Mouse (Mus musculus): ENCODE measurements around the gene Tspan32.

Tspan32 gene

DNA sequence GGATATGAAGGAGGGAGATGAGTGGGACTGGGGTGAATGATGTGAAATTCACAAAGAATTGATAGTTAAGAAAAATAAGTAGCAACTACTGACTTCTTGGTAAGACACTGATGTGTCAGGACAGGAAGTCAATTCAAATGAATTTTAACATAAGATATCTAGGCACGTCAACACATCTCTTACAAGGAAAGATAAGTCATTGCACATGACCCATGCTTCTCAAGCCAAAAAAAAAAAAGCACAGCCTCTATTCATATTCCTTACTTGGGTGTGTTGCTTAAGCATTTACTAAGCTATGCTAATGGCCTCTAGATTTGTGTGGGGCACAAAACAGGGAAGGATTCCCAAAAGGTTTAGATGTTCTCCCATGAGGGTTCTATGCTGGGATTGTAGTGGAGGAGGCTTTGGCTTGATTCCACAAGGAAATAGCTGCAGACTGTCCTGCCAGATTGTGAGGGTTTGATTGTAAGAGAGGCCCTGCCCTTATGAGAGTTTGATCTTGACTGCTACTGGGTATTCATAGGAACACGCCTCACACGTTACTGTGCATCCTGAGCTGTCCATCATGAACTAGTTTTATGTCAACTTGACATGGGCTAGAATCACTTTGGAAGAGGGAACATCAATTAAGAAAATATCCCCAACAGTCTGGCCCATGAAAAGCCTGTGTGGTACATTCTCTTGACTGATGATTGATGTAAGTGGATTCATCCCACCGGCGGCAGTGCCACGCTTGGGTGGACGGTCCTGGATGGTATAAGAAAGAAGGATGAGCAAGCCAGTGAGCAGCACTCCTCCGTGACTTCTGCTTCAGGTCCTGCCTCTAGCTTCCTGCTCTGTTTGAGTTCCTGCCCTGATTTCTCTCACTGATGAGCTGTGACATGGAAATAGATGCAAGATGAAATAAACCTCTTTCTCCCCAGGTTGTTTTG is 29.9 kb downstream of the Tspan32 start:
- DNase-seq = no peak

DNA sequence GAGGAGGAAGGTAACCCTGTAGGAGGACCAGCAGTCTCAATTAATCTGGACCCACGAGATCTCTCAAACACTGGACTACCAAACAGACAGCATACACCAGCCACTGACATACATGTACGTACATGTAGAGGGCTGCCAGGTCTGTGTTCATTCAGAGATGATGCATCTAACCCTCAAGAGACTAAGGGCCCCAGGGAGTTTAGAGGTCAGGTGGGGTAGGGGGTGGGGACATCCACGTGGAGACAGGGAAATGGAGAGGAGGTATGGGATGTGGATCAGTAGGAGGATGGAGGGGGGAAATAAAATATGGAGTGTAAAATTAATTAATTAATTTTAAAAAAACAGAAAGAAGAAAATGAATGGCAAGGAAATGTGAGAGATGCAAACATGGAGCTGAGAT is 31.9 kb downstream of the Tspan32 start:
- no peak for DNase-seq

DNA sequence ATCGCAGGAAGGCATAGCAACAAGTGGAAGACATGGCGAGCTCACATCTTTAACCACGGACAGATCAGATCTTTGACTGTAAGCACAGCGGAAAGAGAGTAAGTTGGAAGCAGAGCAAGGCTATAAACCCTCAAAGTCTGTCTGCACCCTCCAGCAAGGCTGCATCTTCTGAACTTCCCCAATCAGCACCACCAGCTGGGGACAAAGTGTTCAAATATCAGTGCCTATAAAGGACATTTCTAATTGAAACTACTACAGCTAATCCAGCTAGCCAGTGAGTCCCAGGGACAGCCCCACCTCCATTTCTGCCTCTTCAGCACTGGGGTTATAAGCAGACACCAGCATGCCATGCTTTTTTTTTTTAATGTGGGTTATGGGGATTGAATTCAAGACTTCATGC is 32.5 kb downstream of the Tspan32 start:
- DNase-seq = no peak

DNA sequence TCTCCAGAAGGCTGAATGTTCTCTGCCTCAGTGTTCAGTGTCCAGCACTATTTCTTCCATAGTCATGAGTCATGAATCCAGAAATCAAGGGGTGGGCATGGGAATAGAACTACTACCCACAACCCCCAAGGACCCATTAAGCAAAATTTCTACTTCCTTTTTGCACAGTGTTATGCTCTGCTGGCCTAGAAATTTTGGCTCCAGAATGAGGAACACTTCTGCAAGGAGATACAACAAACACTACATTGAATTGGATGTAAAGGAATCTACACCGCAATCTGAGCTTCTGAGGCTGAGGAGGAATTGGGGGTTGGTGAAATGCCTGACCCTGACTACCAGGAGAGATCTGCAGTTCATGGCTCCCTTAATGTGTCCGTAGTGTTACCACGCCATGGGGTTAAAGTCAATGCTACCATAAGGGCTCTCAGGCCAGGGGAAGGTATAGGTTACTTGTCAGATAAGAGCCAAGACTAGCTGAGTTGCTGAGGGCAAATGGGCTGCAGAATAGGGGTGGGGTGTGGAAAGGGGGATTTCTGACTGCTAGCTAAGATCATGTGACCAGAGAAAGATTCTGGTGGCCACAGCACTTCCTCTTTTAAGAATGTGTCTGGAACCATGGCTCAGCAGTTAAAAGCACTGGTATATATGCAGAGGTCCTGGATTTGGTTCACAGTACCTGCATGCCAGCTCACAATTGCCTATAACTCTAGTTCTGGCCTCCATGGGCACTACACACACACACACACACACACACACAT is 33.5 kb downstream of the Tspan32 start:
- DNase-seq = no peak

DNA sequence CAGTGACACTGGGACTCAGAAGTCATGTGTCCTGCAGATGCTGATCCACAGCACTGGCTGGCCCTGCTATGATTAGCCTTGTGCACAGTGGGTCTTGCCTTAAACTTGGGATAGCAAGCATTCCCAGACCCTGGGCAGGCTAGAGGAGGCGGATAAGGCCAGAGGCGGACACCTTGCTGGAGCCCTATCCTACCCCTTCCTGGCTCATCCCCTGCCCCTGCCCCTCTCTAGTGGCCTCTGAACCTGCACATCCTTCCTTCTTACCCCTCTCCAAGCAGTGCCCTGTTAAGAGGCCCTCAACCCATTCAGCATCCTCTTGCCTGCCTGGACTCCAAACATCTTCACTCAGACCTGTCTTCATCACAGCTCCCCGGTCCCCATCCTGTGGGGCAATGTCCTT is 35.7 kb downstream of the Tspan32 start:
- no peak for DNase-seq

DNA sequence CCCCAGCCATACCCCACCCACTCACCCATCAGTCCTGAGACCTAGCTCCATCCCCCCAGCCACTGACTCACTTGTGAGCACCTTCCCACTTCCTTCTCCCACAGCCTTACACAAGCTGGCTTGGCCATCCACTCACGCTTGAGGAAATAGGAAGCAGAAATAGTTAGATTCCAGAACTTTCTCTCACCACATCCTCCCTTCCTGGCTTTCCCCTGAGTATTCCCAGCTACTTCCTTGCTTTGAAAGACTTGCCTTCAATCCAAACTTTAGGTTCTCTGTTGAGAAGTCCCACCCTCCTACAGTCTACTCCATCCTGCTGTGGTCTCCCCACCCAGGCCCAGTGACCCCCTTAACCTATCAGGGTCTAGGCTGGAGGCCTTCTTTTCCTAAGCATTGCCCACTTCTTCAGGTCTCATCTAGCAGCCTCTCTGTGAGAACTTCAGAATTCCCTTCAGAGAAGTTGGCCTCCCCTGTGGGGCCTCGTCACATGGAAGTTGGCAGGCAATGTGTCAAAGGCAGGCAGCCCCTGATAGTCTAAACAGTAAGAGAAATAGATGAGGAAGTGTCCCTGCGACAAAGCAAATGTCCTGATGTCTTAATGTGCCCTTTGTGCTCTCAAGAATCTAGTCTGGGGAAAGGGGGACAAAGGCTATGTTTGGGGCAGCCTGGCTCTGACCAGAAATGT is 36.4 kb downstream of the Tspan32 start:
- DNase-seq = no peak

DNA sequence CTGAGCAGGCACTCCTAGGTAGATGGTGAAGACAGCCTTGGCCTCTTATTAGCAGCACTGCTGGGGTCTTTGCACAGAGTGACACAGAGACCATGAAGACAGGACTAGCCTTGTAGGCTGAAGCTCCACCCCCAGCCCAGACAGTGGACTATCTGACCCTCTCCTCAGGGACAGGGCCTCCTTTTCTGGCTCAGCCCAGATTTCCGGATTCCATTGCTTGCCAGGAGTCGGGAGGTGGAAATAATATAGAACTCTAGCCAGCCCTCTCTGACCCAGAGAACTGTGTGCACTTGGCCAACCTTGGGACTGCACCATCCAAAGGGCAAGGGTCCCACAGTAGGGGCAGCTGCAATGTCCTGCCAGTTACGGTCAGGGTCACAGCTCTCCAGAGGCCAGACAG is 37.2 kb downstream of the Tspan32 start:
- DNase-seq = no peak

DNA sequence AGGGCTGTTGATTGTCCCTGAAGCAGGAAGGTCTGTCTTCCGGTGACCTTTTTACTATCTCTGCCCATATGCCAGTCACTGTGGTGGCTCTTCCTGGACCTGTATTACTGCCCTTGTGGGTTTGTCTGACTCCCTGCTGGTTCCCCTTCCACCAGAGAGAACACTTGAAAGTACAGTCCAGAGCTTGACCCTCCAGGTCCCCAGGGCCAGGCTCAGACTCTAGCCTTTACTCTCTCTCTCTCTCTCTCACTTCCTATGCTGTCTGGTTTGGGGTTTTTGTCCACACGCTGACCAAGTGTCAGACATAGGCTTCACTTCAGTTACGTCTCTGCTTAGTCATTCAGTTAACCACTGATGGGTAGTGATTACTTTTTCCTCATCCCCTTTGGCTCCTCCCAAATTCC is 38.1 kb downstream of the Tspan32 start:
- DNase-seq = no peak

DNA sequence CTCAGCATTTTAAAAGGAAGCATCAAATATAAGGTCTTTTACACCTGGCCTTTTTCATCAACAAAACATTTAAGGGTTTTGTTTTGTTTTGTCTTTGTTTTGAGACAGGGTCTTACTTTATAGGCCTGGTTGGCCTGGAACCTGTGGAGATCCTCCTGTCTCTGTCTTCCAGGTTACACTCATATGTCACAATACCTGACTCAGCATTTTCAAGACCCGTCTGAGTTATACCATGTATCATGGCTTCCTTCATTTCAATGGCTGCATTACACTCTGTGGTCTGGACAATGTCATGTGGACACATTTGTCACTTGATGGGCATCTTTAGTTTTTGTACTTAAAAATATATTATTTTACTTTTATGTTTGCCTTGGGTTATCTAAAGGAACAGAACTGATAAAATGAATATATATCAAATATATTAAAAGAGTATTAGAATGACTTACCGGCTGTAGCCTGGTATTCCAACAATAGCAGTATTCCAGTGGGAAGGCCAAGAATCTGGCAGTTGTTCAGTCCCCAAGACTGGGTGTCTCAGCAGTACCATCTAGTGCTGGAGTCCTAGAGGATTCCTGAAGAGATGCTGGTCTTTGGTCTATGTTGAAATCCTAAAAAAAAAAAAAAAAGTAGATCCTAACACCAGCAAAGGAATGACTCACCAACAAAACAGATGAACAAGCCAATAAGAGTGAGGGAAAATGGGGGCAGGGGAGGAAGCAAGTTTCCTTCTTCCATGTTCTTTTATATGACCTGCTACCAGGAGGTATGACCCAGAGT is 39.4 kb downstream of the Tspan32 start:
- no peak for DNase-seq

DNA sequence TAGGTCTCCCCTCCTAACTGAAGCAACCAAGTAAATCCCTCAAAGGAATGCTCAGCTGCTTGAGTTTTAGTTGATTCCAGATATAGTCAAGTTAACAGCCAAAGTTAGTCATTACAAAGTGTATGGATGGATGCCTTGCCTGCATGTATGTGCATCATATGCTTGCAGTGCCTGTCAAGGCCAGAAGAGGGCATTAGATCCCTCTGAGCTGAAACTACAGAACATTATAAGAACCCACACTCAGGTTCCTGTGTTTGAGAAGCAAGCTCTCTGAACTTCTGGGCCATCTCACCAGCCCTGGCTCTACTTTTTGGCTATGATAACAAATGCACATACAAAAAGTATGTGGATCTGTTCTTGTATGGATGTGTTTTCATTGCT is 40.0 kb downstream of the Tspan32 start:
- no peak for DNase-seq

DNA sequence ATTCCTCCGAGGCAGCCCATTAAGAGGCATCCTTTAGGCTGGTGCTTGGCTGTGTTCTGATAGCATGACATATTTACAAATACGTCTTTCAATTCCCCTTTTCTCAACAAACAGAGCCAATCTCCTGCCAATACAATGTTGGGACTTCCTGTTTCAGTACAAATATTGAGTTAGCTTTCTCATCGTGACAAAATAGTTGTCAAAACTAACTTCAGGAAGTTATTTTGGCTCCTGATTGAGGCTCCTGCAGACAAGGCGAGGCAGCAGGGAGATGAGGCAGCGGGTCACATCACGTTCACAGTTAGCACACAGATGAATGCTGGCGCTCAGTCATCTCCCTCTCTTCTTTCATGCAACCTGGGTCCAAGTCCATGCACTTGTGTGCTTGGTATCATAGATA is 41.5 kb downstream of the Tspan32 start:
- no peak for DNase-seq

DNA sequence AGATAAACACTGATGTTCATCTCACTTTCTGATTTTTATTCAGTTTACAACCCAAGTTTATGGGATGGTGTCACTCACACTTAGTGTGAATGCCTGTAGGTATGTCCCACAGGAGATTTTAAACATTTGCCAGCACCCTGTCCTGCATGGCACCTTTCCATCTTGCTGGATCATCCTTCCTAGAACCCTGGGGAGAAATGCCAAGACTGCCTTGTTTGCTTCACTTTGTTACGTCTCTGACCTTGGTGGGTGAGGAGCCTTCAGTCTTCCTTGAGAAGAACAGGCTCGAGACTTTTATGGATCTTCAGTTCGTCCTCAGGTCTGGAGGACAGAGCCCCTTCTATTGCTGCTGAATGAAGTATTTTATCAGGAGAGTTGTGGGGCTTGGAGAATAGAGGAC is 44.5 kb downstream of the Tspan32 start:
- DNase-seq = no peak

DNA sequence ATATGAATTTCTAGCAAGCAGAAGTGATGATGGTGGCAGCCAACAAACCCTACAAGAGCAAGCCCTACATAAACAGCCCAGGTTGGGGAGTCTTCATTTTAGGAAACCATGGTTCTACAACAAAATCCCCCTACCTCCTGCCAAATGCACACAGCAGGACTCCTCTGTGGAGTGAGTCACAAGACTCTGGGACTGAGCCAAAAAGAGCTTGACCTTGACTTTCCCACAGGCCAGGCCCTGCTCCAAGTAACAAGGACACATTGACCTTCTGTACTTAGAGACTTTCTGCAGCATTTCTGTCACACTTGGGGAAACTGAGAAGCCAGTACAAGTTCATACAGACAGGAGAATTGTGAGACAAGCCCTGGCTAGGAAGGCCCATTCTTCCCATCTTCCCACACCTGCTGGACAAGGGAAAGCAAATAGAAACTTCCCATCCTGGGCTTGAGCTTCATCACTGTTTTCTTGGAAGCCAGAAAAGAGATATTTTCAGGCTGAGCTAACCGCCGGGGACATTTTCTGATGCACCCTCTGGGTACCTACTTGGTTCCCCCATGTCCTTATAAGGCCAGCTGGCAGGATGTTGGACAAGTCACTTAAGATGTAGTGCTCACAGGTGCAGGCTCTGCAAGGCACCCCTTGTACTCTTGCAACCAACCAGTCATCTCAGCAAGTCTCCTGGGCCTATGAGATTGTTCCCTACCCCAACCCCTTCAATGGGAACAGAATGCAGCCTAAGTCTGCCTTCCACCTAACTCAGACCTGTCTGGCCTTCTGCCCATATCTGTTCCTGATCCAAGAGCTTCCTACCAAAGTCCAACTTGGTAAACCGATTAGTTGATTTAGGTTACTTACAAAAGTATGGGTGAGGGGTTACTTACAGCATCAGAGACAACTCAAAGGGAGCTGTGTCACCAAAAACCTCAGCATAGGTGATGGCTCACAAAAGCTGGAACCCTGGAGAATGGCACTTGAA is 45.3 kb downstream of the Tspan32 start:
- no peak for DNase-seq

DNA sequence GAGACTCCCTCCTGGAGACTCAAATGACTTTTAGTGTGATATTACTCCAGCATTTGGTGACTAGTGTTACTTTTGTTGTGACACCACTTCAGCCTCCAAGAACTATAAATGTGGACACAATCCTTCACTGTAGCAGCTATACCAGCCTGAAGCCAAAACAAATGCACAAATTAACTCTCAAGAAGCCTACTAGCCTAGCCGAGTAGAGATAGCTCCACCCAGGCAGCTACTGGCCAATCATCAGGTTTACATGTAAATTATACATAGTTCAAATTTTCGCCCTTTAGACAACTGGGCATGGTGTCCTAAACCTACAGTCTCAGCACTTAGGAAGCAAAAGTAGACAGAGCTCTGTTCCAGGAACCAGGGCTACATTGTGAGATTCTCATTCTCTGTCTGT is 46.5 kb downstream of the Tspan32 start:
- DNase-seq = no peak

DNA sequence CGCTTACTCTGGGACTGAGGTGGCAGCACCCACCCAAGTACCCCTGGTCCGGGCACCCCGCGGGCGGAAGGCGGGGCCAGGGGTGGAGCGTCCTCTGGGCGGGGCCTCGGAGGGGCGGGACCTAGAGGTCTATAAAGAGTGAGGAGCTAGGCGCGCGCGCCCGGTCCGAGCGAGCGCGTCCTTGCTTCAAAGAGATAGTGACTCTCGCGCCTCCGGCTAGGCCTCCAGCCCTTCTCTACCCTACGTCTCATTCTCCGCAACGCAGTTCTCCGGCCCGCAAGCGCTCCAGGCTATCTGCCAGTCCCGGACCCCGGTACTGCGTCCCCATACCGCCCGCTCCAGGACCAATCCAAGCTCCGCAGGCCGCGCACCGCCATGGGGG is 47.8 kb downstream of the Tspan32 start, which contains the start of gene Cd81:
Gene Cd81, plus strand, starts transcription at position 114 of the 382 bp plus-strand sequence.
- peak; percentile 84 for DNase-seq

DNA sequence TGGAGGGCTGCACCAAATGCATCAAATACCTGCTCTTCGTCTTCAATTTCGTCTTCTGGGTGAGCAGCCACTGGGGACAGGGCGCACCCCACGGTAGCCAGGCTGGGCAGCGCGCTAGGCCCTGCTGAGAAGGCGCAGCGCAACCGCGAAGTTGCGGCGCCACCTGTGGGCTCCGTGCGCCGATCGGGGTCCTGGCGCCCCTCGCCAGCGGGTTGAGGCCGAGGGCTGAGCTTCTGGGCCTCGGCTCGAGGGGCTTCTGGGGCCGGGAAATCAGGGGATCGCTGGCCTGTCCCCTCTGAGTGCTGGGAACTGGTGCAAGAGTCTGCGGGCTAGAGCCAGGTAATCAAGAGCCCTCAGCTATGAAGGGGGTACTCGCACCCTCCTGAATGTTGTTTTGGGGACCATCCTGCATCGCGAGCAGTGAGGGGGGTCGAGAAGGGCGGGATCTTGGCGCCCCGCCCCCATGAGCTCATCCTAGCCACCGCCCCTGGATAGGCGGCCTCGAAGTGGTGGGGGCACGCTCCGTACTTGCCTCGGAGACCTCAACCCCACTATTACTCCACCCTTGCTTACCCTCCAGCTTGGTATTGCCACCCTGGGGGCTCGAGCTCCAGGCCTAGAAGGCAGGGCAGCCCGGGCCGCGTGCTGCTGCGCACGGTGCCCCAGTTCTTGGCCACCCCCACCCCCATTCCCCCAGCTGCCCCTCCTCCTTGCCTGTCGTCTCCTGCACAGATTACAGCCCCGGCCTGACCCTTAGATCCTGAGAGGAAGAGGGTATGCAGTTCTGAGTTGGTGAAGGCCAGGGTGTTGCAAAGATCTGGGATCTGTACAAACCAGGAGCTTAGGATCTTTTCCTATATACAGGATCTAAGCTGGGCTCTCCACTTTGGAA is 48.4 kb downstream of the Tspan32 start:
- peak; percentile 69 for DNase-seq

DNA sequence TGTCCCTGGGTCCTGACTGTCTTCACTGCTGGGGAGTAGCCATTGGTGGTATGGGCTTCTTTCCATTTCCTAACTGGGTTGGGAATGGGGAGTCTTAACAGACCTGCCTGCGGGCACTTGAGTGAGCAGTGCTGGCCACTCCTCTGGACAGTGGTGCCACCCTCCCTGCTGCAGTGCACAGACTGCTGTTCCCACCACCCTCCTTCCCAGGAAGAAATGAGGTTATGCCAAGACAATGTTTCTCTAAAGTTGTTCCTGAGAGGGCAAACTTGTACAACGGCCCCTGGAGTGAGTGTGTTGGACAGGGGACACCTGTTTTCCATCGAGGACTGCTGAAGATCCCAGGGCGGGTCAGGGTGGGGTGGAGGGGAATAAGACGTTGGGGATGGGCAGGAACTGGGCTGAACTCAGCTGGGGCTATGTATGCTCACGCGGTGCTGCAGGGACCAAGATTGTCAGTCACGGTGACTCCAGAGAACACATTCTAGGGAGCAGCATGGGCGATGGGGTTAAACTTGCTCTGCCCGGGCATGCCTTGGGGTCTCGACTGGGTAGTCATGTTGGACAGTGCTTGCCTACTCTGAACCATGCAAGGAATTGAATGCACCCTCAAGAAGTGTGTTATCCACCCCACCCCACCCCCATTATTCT is 49.2 kb downstream of the Tspan32 start:
- DNase-seq = no peak

DNA sequence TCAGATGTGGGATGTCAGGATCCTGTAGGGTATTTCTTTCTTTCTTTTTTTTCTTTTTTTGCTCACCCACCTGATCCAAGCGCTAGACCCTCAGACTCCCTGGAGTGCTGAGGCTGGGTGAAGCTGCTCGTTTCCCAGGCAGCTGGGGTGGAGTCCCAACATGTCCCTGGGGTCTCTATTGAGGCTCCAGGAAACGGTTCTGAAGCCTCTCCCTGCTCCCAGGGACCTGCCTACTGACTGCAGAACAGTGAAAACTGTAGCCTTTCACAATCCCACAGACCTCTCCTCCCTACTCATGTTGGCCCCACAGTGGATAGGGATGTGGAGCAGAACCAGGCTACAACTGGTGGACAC is 49.7 kb downstream of the Tspan32 start:
- no peak for DNase-seq

DNA sequence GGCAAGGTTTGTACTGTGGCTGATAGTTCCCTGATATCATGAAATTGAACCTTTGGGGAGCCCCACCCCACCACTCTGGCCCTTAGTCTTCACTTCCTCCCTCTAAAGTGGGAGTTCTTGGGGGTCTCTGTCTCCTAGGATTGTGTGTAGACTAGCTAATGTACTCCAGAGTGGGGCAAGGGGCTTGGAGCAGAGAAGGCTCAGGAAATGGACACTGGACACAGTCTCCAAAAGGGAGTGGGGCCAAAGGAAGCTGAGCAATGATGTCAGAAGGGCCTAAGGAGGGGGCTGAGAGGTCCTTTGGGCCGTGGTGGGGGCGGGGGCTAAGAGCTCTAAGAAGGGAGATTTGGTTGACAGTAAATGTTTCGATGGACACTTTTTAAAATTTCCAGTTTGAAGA is 50.2 kb downstream of the Tspan32 start:
- no peak for DNase-seq

All from right cerebral cortex, postnatal 25 days (tissue).